Mouse (Mus musculus) embryonic facial prominence, embryonic 10.5 days (tissue): ENCODE measurements at regions not wholly inside any gene's neighbourhood (a gene's known extent, or its start where the extent isn't known, plus 50 kb on each side); places are given as distances from the start of the nearest gene placed in this dataset.

Experiments used
- DNase-seq: peaks from one replicate; pipeline ENCODE4 v3.0.0-alpha.2; 2017; ENCODE audit warnings: low spot score
- H3K27ac ChIP-seq: fragments of 300-500 bp; sonication (generic); replicated peaks from 2 replicates; pipeline ENCODE4 v1.5.1; 2016; ENCODE audit warnings: mild to moderate bottlenecking
- H3K27me3 ChIP-seq: fragments of 300-500 bp; sonication (generic); replicated peaks from 2 replicates; pipeline ENCODE4 v1.6.1; 2016; ENCODE audit warnings: low read depth, mild to moderate bottlenecking; ENCODE audit not compliant: poor library complexity, severe bottlenecking
- H3K36me3 ChIP-seq: fragments of 300-500 bp; sonication (generic); replicated peaks from 2 replicates; pipeline ENCODE4 v1.6.1; 2016; ENCODE audit warnings: mild to moderate bottlenecking, moderate library complexity
- H3K4me1 ChIP-seq: fragments of 300-500 bp; sonication (generic); 2 replicates; pipeline ENCODE4 v1.6.1; 2016
- H3K4me3 ChIP-seq: fragments of 300-500 bp; sonication (generic); 2 replicates; pipeline ENCODE4 v1.5.1; 2016; ENCODE audit warnings: mild to moderate bottlenecking, moderate library complexity
- H3K9me3 ChIP-seq: fragments of 300-500 bp; sonication (generic); 2 replicates; pipeline ENCODE4 v1.6.1; 2016; ENCODE audit warnings: mild to moderate bottlenecking
- WGBS: fragments of 180-500 bp; shearing (Covaris S2); methylation state at CpG from one replicate; pipeline ENCODE4 v1.1.7; 2016; 5-methylcytosine and 5-hydroxymethylcytosine counted together

DNA sequence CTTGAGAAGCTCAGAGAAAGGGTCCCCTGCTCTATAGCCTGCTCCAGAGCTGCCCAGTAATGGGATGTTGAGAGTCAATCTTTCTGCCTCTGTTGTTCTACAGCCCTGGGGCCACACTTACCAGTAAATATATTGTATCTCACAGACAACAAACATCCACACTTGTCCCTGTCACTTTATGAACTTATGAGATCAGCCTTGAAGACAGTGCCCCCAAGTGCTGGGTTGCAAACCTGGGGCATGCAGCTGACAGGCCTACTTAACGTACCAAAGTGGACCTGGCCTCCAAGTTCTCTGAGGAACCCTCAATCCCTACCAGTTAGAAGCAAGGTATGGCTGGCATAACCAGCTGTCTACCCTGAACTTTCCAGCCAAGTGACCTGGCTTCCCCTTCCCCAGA lies 380.9 kb upstream of the Mmadhc start:
- 86% methylated on average over 1 of the region's 1 CpGs for WGBS
- no peaks in the 10 kb centered on the region for H3K4me1 ChIP-seq
- no peaks in the 10 kb centered on the region for H3K9me3 ChIP-seq
- H3K27ac ChIP-seq: no peak overlapping the region
- H3K27me3 ChIP-seq: no peaks in the 10 kb centered on the region
- no peak overlapping the region for H3K4me3 ChIP-seq
- DNase-seq: no peak
- H3K36me3 ChIP-seq: no peaks in the 10 kb centered on the region

DNA sequence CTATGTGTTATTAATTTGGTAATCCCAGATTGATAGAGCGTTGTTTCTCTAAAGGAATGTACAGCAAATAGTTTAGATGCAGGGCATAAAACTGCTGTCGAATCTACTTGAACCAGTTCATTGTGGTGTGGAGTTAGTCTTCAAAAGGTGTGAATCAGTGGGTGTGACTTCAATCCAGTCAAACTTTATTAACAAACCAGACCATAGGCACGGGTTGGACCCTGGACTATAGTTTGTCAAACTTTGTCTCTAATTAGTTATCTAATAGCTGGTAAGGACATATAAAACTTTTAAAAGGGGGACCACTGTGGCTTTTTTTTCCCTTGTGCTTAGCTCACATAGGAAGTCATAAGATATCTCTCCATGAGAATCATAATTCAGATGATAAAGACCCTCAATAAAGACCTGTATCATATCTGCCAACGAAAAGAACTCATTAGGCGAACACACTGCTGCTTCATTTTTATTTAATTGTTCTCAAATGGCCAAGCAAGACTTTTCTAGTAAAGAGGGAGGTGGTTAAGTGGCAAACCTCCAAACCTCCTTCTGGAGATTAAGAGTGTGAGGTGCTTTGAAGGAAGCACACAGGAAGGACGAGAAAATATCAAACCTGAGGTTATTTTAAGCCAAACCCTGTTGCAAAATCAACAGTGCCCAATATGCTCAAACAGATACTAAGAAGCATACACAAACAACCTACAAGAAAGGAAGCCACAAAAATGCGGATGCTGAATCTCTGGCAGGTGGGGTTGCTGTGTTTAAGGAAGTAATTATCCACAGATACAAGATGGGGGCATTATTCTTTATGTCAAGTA lies 379.3 kb upstream of the Mmadhc start:
- H3K9me3 ChIP-seq: no peaks in the 10 kb centered on the region
- no peak overlapping the region for H3K4me3 ChIP-seq
- no peaks in the 10 kb centered on the region for H3K4me1 ChIP-seq
- no peak overlapping the region for H3K27ac ChIP-seq
- H3K36me3 ChIP-seq: no peaks in the 10 kb centered on the region
- no peaks in the 10 kb centered on the region for H3K27me3 ChIP-seq
- no peak for DNase-seq
- 86% methylated on average over 7 of the region's 7 CpGs for WGBS

DNA sequence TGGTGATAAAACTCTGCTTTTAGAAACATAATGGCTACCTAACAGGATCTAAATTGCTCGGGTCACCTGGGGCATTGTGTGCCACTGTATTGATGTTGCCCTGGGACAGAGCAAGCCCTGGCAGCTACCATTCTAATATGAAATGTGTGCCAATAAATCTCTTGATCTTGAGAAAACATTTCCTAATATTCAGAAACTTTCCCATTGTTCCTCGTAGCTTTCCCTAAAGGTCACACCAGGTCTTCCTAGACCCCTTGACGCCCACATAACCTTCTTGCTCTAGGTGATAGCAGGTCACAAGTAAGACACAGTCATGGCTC lies 378.2 kb upstream of the Mmadhc start:
- Histone ChIP-seq H3K27ac (no peak overlapping the region), H3K4me1 (no peaks in the 10 kb centered on the region; the same call in 1 of the 2 replicates), H3K4me3 (no peak overlapping the region), H3K36me3 (no peaks in the 10 kb centered on the region), H3K27me3 (no peaks in the 10 kb centered on the region), H3K9me3 (no peaks in the 10 kb centered on the region)
- no peak for DNase-seq
- WGBS: 84% methylated on average over 3 of the region's 3 CpGs

DNA sequence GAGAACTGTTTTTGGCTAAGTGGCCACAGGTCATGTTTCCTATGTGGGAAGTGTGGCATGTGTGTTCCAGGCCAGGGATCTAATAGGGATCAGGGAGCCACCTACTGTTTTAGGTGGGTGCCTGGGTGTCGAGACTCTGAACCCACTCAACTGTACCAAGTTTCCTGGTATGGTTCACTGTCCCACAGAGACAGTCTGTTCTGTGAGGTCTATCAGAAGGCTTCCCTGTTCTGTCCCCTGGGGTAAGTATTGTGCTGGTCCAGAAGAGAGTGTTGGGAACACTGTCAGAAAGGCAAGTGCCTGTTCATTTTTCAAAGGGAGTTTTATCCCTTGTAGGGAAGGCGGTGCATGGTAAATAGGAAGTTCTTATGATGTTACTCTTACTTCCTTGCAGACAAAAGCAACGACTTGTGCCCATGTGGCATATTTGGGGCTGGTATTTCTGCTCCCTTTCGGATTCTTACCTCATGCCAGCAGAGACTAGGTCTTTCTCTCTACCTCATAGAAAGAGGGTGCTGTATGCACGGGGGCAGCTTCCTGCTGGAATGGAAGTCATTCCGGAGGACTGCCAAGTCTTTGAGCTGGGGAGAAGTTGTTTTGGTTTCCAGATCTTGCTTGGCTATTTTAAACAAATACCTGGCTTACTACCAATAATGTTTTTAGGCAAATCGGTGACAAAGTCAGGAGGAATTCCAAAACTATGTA lies 377.7 kb upstream of the Mmadhc start:
- Histone ChIP-seq H3K4me3 (no peak overlapping the region), H3K27me3 (no peaks in the 10 kb centered on the region), H3K9me3 (no peaks in the 10 kb centered on the region), H3K36me3 (no peaks in the 10 kb centered on the region), H3K27ac (no peak overlapping the region), H3K4me1 (no peaks in the 10 kb centered on the region; the same call in 1 of the 2 replicates)
- WGBS: 89% methylated on average over 7 of the region's 7 CpGs
- DNase-seq: no peak

- H3K27ac ChIP-seq: no peak overlapping the region
- no peak for DNase-seq
- H3K4me1 ChIP-seq: no peaks in the 10 kb centered on the region; the same call in 1 of the 2 replicates
- no peaks in the 10 kb centered on the region for H3K27me3 ChIP-seq
- H3K9me3 ChIP-seq: no peaks in the 10 kb centered on the region
- H3K36me3 ChIP-seq: no peaks in the 10 kb centered on the region
- H3K4me3 ChIP-seq: no peak overlapping the region
Measured at GRCm38 (mm10) chr2:50669297-50669696, 372.7 kb upstream of the Mmadhc start.

DNA sequence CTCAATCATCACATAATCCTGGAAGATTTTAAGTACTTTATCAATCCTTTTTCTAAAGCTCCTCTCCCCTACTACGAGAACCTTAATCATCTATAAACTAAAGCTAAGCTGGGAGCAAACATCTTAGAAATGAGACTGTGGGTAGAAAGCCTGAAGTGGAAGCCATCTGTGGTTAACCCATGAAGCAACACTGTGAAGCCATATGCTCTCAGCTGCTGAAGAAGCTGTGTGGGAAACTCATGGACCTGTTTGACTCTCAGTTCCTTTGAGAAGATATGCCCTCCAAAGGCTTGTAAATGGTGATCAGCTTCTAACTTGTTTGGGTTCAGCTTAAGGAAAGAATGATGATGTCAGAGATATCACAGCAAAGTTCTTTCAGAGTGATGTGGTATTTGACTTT lies 372.2 kb upstream of the Mmadhc start:
- H3K4me3 ChIP-seq: no peak overlapping the region
- no peaks in the 10 kb centered on the region for H3K9me3 ChIP-seq
- H3K27ac ChIP-seq: no peak overlapping the region
- H3K4me1 ChIP-seq: no peaks in the 10 kb centered on the region; the same call in 1 of the 2 replicates
- no peak for DNase-seq
- WGBS: 88% methylated on average over 1 of the region's 1 CpGs
- H3K27me3 ChIP-seq: no peaks in the 10 kb centered on the region
- H3K36me3 ChIP-seq: no peaks in the 10 kb centered on the region

DNA sequence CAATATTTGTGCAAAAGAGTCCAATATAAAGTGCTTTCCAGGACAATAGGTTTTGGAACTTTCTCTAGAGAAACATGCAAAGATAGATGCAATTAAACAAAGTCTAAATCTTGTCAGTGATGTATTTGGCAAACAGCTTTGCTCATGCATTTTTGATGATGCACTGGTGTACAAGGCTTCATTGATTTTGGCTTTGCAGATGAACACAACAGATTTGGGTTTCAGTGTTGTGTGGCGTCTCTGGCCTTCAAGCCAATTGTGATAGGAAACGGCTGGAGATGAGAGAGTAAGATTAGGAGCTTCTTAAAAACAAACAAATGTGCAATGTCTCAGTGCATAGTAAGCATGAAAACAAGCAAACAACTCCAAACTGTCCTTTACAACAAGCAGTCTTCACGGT lies 370.6 kb upstream of the Mmadhc start:
- Histone ChIP-seq H3K36me3 (no peaks in the 10 kb centered on the region), H3K4me3 (no peak overlapping the region), H3K4me1 (no peaks in the 10 kb centered on the region; the same call in 1 of the 2 replicates), H3K9me3 (no peaks in the 10 kb centered on the region), H3K27me3 (no peaks in the 10 kb centered on the region), H3K27ac (no peak overlapping the region)
- 64% methylated on average over 3 of the region's 3 CpGs for WGBS
- DNase-seq: no peak

DNA sequence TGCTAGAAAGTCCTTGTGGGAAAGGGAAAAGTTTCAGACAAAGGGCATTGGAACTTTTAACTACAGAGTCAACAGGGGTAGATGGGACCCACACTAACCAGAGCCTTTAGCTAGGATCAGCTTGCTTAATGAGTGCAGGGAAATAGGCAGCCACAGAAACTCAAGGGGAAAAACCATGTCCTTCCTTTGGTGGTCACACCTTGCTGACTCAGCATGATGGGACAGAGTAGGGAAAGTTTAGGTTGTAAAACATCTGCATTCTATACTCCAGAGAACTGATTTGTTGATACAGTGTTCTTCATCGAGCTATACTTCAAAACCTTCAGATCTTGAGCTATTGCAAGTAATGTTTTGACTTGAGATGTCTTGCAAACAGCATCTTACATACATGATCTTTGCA lies 365.9 kb upstream of the Mmadhc start:
- H3K4me1 ChIP-seq: no peaks in the 10 kb centered on the region
- no peak overlapping the region for H3K4me3 ChIP-seq
- no peak for DNase-seq
- H3K27ac ChIP-seq: no peak overlapping the region
- no peaks in the 10 kb centered on the region for H3K27me3 ChIP-seq
- no peaks in the 10 kb centered on the region for H3K36me3 ChIP-seq
- 87% methylated on average over 1 of the region's 1 CpGs for WGBS
- no peaks in the 10 kb centered on the region for H3K9me3 ChIP-seq

- 70% methylated on average over 2 of the region's 2 CpGs for WGBS
- Histone ChIP-seq H3K27ac (no peak overlapping the region), H3K36me3 (no peaks in the 10 kb centered on the region), H3K4me1 (no peaks in the 10 kb centered on the region), H3K9me3 (no peaks in the 10 kb centered on the region), H3K27me3 (no peaks in the 10 kb centered on the region), H3K4me3 (no peak overlapping the region)
- DNase-seq: no peak
Measured at GRCm38 (mm10) chr2:50660000-50660399, 363.4 kb upstream of the Mmadhc start.

DNA sequence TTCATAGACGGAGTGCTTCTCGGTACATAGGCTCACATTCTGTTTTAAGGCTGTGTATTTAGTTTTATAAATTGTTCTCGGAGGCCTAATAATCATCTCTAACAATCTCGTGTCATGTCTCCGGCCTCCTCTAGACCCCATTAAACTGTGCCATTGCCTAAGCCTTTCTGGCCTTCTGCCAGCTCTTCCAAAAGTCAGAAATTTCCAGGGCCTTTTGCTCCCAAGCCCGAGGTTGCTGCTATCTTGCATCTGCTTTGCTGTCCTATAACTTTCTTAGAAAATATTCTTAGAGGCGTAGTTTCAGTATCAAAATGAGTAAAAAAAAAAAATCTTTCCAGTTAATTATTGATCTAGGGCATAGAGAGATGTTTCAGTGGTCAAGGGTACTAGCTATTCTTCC lies 361.2 kb upstream of the Mmadhc start:
- no peak for DNase-seq
- no peaks in the 10 kb centered on the region for H3K4me1 ChIP-seq
- 87% methylated on average over 7 of the region's 7 CpGs for WGBS
- H3K36me3 ChIP-seq: no peaks in the 10 kb centered on the region
- H3K4me3 ChIP-seq: no peak overlapping the region
- no peaks in the 10 kb centered on the region for H3K27me3 ChIP-seq
- no peak overlapping the region for H3K27ac ChIP-seq
- no peaks in the 10 kb centered on the region for H3K9me3 ChIP-seq

- Histone ChIP-seq H3K27ac (no peak overlapping the region), H3K4me3 (no peak overlapping the region), H3K9me3 (no peaks in the 10 kb centered on the region), H3K27me3 (no peaks in the 10 kb centered on the region), H3K4me1 (no peaks in the 10 kb centered on the region), H3K36me3 (no peaks in the 10 kb centered on the region)
- 85% methylated on average over 6 of the region's 6 CpGs for WGBS
- no peak for DNase-seq
Measured at GRCm38 (mm10) chr2:50656351-50656750, 359.8 kb upstream of the Mmadhc start.

GRCm38 (mm10) chr2:50654953-50655324 lies 358.3 kb upstream of the Mmadhc start:
- no peak for DNase-seq
- WGBS: 87% methylated on average over 7 of the region's 7 CpGs

DNA sequence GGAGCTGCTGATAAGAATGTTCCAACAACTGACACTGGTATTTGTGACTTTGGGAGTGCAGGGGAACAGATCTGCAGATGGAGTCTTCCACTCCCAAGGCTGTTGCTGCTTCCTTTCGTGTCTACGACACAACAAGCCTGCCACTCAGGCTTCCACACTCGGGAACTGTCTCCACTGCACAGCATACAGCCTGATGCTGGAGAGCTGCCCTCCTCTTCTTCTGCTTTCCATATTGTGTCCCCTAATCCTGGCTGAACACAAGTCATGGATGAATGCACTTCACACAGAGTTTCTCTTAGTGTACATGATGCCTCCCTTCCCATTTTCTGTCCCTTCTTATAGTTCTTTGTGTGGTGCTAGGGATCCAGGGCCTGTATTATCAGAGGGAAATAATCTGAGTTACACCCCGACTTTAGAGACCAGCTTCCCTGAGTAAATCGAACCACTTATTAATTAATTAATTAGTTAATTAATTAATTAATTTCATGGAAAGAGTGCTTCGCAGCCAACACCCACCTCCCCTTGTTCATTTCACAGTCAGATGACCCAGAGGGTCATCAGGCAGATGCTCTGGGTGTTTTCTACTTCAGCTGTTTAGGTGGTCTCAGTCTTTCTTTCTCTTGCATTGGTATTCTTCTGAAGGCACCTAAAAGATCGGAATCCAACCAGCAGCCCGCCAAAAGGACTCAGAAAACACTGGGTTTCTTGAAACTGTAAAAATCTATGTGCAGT lies 357.8 kb upstream of the Mmadhc start:
- WGBS: 82% methylated on average over 8 of the region's 8 CpGs
- Histone ChIP-seq H3K4me1 (no peaks in the 10 kb centered on the region), H3K27me3 (no peaks in the 10 kb centered on the region), H3K4me3 (no peak overlapping the region), H3K9me3 (no peaks in the 10 kb centered on the region), H3K36me3 (no peaks in the 10 kb centered on the region), H3K27ac (no peak overlapping the region)
- DNase-seq: no peak

More at GRCm38 (mm10) chr2:50654953-50655324, 358.3 kb upstream of the Mmadhc start:
- H3K4me3 ChIP-seq: no peak overlapping the region
- no peaks in the 10 kb centered on the region for H3K9me3 ChIP-seq
- H3K36me3 ChIP-seq: no peaks in the 10 kb centered on the region
- H3K27ac ChIP-seq: no peak overlapping the region
- no peaks in the 10 kb centered on the region for H3K27me3 ChIP-seq
- H3K4me1 ChIP-seq: no peaks in the 10 kb centered on the region
